Mouse (Mus musculus): Measurements from ENCODE around the gene Pxdc1. TPM values are rescaled to one million over a fixed set of nuclear protein-coding genes. Genes with fewer than 3 reads are reported as not detected.

Gene Pxdc1
- total RNA-seq, 2 experiments from 2014 or later, result 17.7 to 18.3 TPM

- peak in 1 of 2 experiments; percentile 57 for DNase-seq
These were observed 2.3 kb downstream of the Pxdc1 start for GRCm38 (mm10) chr13:34650953-34651352.

DNA sequence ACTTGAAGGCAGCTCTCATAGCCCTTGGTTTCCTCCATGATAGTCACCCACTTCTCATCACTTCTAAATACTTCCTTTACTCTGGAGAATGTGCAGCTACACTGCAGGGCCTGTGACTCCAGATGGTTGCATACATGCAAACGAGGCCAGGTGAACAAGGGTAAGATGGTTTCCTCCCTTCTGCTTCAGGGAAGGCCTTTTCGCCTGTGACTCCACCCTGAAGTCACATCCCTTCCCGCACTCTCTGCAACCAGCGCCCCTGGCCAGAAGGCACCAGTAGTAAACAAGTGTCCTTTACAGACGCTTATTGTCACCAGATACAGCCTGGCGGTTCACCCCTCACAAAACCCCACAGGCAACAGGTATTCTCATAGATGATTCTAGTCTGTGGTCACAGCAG, 2.9 kb downstream of the Pxdc1 start:
- no peak for DNase-seq

DNA sequence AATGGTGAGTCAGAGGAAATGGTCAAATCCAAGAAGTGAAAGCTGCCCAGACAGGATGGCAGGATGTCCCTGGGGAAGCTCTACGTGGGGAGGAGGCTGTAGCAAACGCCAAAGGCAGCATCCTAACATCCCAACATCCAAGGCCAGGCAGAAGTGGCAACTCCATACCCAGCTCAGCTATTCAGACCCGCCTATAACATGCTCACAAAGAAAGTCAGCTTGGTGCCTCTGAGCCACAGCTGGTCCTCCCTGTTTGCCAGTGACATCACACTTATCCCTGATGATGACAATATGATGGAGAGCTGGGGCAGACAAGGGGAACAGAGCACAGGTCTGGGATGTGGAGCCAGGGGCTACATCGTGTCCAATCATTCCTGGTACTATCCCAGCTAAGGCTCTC, 5.5 kb downstream of the Pxdc1 start:
- no peak for DNase-seq

GRCm38 (mm10) chr13:34647221-34647620, 6.1 kb downstream of the Pxdc1 start:
- no peak for DNase-seq

- DNase-seq, result no peak
These were observed 7.0 kb downstream of the Pxdc1 start for GRCm38 (mm10) chr13:34646240-34646750.

DNA sequence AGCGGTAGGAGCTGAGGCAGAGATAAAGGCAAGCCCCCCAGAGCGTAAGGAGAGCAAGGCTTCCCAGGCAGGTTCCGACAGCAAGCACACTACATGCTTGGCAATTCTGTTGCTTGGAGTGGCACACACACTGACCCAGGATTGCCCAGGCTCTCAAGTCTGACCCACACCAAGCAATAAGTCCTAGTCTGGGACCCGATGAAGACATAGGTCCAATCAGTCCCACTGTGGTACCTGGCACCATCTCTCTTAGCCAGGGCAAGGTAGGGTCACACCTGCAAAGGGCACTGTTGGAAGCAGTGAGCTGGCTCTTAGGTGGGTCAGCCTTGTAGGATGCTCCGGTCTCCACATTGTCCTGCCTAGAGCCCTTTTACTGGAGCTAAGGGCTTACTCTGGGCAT, 7.8 kb downstream of the Pxdc1 start:
- no peak for DNase-seq

DNA sequence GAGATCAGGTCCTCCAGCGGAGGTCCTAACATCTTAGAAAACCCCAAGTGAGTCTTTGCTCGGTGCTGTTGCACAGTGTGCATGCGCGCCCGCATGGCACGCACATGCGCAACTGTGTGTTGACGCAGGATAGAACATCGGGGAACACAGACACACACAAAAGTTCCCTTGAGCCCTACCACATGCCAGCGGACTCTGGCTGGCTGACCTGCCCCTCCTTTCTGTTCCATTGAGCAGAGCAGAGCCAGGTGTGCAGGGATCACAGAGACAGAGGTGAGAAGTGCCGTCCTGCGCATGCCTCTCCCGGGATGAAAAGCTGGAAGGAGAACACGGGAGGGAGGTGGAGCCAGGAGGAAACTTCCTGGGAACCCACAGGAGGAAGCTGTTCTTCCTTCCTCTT, 8.9 kb downstream of the Pxdc1 start:
- DNase-seq, result no peak

DNA sequence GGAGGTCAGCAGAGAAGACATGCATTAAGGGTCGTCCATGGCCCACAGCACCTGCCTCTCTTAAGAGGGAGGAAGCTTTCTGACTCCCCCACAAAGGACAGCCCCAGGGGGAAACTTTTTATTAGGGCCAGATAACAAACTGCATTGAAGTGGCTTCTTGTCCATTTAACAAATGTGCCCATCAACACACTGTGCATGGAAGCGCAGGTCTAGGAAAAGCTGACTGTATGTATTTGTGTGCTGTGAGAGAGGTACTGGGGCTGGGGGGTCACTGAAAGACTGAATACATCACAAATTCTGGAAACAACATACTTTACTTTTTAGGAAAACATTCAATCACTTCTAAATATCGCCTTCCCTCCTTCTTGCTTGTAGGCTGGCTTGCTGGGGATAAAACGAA, 9.4 kb downstream of the Pxdc1 start:
- DNase-seq, result no peak

- peak; percentile 42 to 62 for DNase-seq
These were observed 10.1 kb downstream of the Pxdc1 start for GRCm38 (mm10) chr13:34642941-34643875.

GRCm38 (mm10) chr13:34641066-34641465, 12.2 kb downstream of the Pxdc1 start:
- DNase-seq, result no peak

- peak; percentile 69 to 77 for DNase-seq
These were observed 17.3 kb downstream of the Pxdc1 start for GRCm38 (mm10) chr13:34635978-34636377.

- no peak for DNase-seq
These were observed 23.0 kb downstream of the Pxdc1 start for GRCm38 (mm10) chr13:34630319-34630718.

- no peak for DNase-seq
These were observed 23.5 kb downstream of the Pxdc1 start for GRCm38 (mm10) chr13:34629741-34630140.

DNA sequence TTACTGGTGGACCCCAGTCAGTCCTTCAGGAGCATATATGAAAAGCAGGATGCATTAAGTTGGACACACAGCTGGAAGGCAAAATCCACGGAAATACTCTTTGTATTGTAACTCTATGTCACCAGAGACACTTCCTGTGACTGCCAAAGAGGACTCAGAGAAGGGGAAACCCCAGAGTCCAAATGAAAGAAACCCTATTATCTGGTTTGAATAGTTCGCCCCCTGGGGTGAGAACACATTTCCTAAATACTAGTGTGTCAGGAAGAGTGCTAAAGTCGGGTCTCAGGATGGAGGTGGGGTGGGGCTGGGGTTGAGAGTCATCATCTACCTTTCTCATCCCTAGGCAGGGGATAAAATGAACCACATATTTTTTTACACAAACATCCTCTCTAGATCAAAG, 25.8 kb downstream of the Pxdc1 start:
- DNase-seq, result no peak

DNA sequence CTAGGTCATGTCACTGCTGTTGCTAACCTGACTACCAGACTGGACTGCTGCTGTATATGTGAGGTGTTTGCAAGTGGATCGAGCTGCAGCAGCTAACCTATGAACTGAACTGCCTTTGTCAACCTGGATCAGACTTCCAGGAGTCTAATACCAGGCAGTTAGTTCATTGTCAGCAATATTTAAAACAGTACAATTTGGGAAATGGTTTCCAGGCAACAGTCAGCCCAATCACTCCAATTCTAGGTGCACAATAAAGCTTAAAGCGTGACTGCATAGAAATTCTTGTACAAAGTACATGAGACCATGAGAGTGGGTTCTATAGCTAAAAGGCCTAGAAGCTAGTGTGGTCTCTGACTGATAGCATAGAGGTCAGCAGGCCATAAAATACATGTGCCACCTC, 28.9 kb downstream of the Pxdc1 start:
- DNase-seq, result no peak

GRCm38 (mm10) chr13:34612402-34612801, 40.9 kb downstream of the Pxdc1 start:
- no peak for DNase-seq

DNA sequence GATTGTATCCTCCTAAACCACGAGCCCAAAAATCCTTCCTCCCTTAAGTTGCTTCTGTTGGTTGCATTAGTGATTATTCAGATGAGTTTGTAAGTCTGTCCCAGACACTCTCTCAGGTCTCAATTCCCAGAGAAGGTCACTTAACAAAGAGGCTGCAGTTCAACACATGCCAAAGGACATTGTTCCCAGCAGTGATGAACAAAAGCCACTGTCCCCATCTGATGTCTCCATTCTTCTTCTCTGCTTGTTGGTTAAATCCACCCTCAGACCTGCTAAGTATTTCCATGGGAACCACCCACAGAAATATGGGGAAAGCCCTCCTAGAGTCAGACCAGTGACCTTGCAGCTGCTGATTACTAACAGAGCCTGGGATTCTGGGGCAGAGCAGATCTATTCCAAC, 43.6 kb downstream of the Pxdc1 start:
- DNase-seq, result no peak

DNA sequence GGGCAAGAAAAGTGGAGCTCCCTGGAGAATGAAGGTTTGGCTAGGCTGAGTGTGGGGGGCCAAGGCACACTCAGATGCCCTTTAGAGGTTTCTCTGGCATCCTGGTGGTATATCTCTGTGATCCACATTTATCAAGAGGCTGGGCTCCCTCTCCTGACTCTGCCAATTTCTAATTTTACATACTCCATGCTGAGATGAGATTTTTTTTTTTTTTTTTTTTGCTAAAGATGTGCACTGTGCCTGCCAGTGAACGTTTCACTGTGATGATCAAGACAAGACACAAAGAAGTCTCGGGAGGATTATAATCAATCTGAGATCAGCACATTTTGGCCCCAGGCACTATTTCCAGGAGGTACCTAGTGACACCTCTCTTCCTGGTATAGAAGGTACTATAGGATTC, 46.2 kb downstream of the Pxdc1 start:
- DNase-seq, result no peak

GRCm38 (mm10) chr13:34605884-34606283, 47.4 kb downstream of the Pxdc1 start:
- DNase-seq, result no peak

- no peak for DNase-seq
These were observed 48.1 kb downstream of the Pxdc1 start for GRCm38 (mm10) chr13:34605206-34605605.

DNA sequence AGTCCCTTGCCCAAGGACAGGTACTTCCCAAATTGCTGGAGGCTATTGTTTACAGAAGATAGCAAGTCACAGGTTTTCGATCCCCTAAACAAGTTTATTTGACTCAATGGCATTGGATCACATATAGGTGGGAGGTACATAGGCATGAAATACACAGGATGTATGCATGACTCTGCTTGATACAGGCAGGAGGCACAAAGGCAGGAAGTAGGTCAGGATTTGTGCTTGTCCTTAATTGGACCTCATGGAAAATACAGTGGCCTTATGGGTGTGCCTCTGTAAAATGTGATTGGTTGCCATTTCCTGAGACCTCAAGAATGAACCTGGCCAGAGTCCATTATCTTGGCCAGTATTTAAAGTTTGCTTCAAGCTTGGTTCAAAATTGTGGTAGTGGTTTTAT, 48.9 kb downstream of the Pxdc1 start:
- DNase-seq, result no peak

DNA sequence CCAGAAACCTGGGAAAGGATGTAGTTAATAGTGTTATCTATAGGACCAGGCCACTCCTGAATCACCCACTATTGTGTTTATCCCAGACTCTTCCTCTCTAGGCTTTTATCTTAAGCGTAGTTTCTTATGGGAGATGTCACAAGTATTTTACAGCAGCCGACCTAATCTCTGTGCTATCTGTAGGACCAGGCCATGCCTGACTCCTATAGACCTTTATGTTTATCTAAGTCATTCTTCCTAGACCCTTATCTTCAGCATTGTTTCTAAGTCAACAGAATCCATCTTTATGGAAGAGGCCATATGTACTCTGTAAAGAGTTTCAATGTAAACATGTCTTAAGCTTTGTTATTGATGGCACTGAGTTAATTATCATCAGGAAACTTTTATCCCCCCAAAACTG, 50.5 kb downstream of the Pxdc1 start:
- no peak for DNase-seq

- DNase-seq, result no peak
These were observed 56.5 kb downstream of the Pxdc1 start for GRCm38 (mm10) chr13:34596797-34597196.
